Mouse (Mus musculus): Measurements from ENCODE around the gene Slc35c1.
"Not testable (repeated sequence)": the region's sequence is repeated elsewhere in the genome, so short reads cannot be mapped to it uniquely, and the experiment has no call there.

Slc35c1 gene

GRCm38 (mm10) chr2:92459921-92460707, at the start of gene Slc35c1:
Gene Slc35c1 (minus strand): TSS chr2:92460538.
- DNase-seq (ENCODE audit: low spot score) = no peak

- DNase-seq (ENCODE audit: low spot score) = no peak
These were observed 45.0 kb upstream of the Slc35c1 start for GRCm38 (mm10) chr2:92505291-92505690.

- no peak for DNase-seq (ENCODE audit: low spot score)
These were observed 43.1 kb upstream of the Slc35c1 start for GRCm38 (mm10) chr2:92503421-92503820.

- DNase-seq (ENCODE audit: low spot score) = no peak
These were observed 39.5 kb upstream of the Slc35c1 start for GRCm38 (mm10) chr2:92499701-92500322.

GRCm38 (mm10) chr2:92497112-92497511, 36.8 kb upstream of the Slc35c1 start:
- DNase-seq (ENCODE audit: low spot score) = no peak

- no peak for DNase-seq (ENCODE audit: low spot score)
These were observed 36.3 kb upstream of the Slc35c1 start for GRCm38 (mm10) chr2:92496681-92497080.

GRCm38 (mm10) chr2:92494956-92495355, 34.6 kb upstream of the Slc35c1 start:
- no peak for DNase-seq (ENCODE audit: low spot score)

- no peak for DNase-seq (ENCODE audit: low spot score)
These were observed 34.1 kb upstream of the Slc35c1 start for GRCm38 (mm10) chr2:92494423-92494822.

GRCm38 (mm10) chr2:92493656-92494390, 33.5 kb upstream of the Slc35c1 start:
- DNase-seq (ENCODE audit: low spot score) = no peak

- DNase-seq (ENCODE audit: low spot score) = no peak
These were observed 31.7 kb upstream of the Slc35c1 start for GRCm38 (mm10) chr2:92491950-92492501.

- no peak for DNase-seq (ENCODE audit: low spot score)
These were observed 30.2 kb upstream of the Slc35c1 start for GRCm38 (mm10) chr2:92490541-92490940.

GRCm38 (mm10) chr2:92487791-92488190, 27.5 kb upstream of the Slc35c1 start:
- no peak for DNase-seq (ENCODE audit: low spot score)

GRCm38 (mm10) chr2:92486911-92487310, 26.6 kb upstream of the Slc35c1 start:
- no peak for DNase-seq (ENCODE audit: low spot score)

- peak; percentile 60 for DNase-seq (ENCODE audit: low spot score)
These were observed 26.1 kb upstream of the Slc35c1 start for GRCm38 (mm10) chr2:92486403-92486802.

- peak; percentile 59 for DNase-seq (ENCODE audit: low spot score)
These were observed 25.4 kb upstream of the Slc35c1 start for GRCm38 (mm10) chr2:92485640-92486295.

GRCm38 (mm10) chr2:92484256-92485025, 24.1 kb upstream of the Slc35c1 start:
- no peak for DNase-seq (ENCODE audit: low spot score)

GRCm38 (mm10) chr2:92483505-92483904, 23.2 kb upstream of the Slc35c1 start:
- DNase-seq (ENCODE audit: low spot score) = no peak

GRCm38 (mm10) chr2:92482551-92482950, 22.2 kb upstream of the Slc35c1 start:
- DNase-seq (ENCODE audit: low spot score) = peak; percentile 25

- DNase-seq (ENCODE audit: low spot score) = no peak
These were observed 18.0 kb upstream of the Slc35c1 start for GRCm38 (mm10) chr2:92478313-92478688.

- no peak for DNase-seq (ENCODE audit: low spot score)
These were observed 17.5 kb upstream of the Slc35c1 start for GRCm38 (mm10) chr2:92477672-92478312.

- DNase-seq (ENCODE audit: low spot score) = not testable (repeated sequence)
These were observed 16.2 kb upstream of the Slc35c1 start for GRCm38 (mm10) chr2:92476580-92476979.

Data from yolk sac, embryonic 10.5 days (tissue).